Mouse (Mus musculus) lung, postnatal 0 days (tissue): ENCODE results near the gene Poglut1.

Source experiments
- CTCF ChIP-seq: IDR thresholded peaks from 2 replicates; pipeline ENCODE4 v1.5.1; 2016; ENCODE audit warnings: antibody characterized with exemption, mild to moderate bottlenecking
- EP300 ChIP-seq: IDR thresholded peaks from 2 replicates; pipeline ENCODE4 v1.6.1; 2016; ENCODE audit warnings: antibody characterized with exemption, mild to moderate bottlenecking, control low read depth

DNA sequence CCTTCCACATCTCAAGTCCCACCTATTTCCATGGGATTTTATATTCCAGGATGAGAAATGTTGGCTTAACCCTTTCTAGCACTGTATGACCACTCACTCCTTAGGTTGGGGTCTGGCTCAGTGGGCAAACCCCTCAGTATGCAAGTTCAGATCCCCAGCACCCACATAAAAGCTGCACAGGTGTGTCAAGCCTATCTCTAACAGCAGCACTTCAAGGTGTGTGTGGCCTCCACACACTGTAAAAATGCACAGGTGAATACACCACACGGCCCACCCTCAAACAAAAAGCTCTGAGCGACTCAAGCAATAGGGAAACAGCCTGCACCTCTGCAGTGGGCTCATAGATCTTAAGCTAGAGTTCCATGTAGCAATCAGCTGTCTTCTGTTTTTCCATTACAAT, 46.0 kb upstream of the Poglut1 start:
- TF ChIP-seq EP300 = no peak
- TF ChIP-seq CTCF = no peak
